Mouse (Mus musculus) olfactory bulb, adult 2 months (tissue): Measurements from ENCODE around the gene Map4.

Source experiments
- CTCF ChIP-seq: fragments of 200-500 bp; IDR thresholded peaks from 2 replicates; pipeline ENCODE4 v1.5.1; 2012; ENCODE audit warnings: low read depth, mild to moderate bottlenecking, low read length, moderate library complexity; ENCODE audit not compliant: insufficient read depth
- POLR2A ChIP-seq: fragments of 200-500 bp; IDR thresholded peaks from 2 replicates; pipeline ENCODE4 v1.6.1; 2012; ENCODE audit warnings: mild to moderate bottlenecking, low read depth, low read length, moderate library complexity; ENCODE audit not compliant: insufficient read depth

- TF ChIP-seq CTCF: no peak
- no peak for TF ChIP-seq POLR2A
These were observed 24.0 kb upstream of the Map4 start for GRCm38 (mm10) chr9:109907300-109907699.
